Mouse (Mus musculus) MEL (cell line): ENCODE measurements around the gene Gpbar1. TPM values are rescaled to one million over a fixed set of nuclear protein-coding genes. Genes with fewer than 3 reads are reported as not detected.
"Not testable (repeated sequence)": the region's sequence is repeated elsewhere in the genome, so short reads cannot be mapped to it uniquely, and the experiment has no call there.

Experiments
- DNase-seq: peaks from one replicate; pipeline ENCODE4 v3.0.0; 2011; ENCODE audit warnings: low read depth, low spot score
- H3K27ac ChIP-seq: 2 replicates; pipeline ENCODE4 v1.5.1; 2012; ENCODE audit warnings: low read depth, mild to moderate bottlenecking, control low read depth, low read length, moderate library complexity; ENCODE audit not compliant: control insufficient read depth
- H3K27me3 ChIP-seq, 2 experiments: fragments of 150-350 bp in 1 of 2; sonication (generic) in 1 of 2; 2 replicates each; pipeline ENCODE4 v1.6.1; 2012; ENCODE audit warnings: low read length in 2 of 2, mild to moderate bottlenecking in 2 of 2, improper control_type of control experiment in 1 of 2, moderate library complexity in 1 of 2; ENCODE audit not compliant: insufficient read depth in 2 of 2, control insufficient read depth in 1 of 2
- H3K36me3 ChIP-seq, 2 experiments: 2 replicates each; pipeline ENCODE4 v1.6.1; 2012 to 2014; ENCODE audit warnings: low read length in 2 of 2, improper control_type of control experiment in 1 of 2, inconsistent platforms in 1 of 2, mild to moderate bottlenecking in 1 of 2; ENCODE audit not compliant: insufficient read depth in 2 of 2, control insufficient read depth in 1 of 2
- H3K4me1 ChIP-seq, 2 experiments: fragments of 150-350 bp in 1 of 2; sonication (generic) in 1 of 2; 2 replicates each; pipeline ENCODE4 v1.6.1; 2012; ENCODE audit warnings: low read length in 2 of 2, improper control_type of control experiment in 1 of 2, mild to moderate bottlenecking in 1 of 2; ENCODE audit not compliant: insufficient read depth in 2 of 2, control insufficient read depth in 1 of 2
- H3K4me3 ChIP-seq, 2 experiments: fragments of 150-350 bp in 1 of 2; sonication (generic) in 1 of 2; 2 replicates each; pipeline ENCODE4 v1.5.1; 2012; ENCODE audit warnings: low read depth in 2 of 2, low read length in 2 of 2, mild to moderate bottlenecking in 2 of 2, moderate library complexity in 2 of 2, control low read depth in 1 of 2, improper control_type of control experiment in 1 of 2; ENCODE audit not compliant: control insufficient read depth in 1 of 2, insufficient read depth in 1 of 2
- H3K79me2 ChIP-seq: 2 replicates; pipeline ENCODE4 v1.6.1; 2012; ENCODE audit warnings: mild to moderate bottlenecking, low read length, moderate library complexity; ENCODE audit not compliant: control insufficient read depth, poor library complexity, insufficient read depth
- H3K9ac ChIP-seq: 2 replicates; pipeline ENCODE4 v1.6.1; 2012; ENCODE audit warnings: low read depth, mild to moderate bottlenecking, control low read depth, low read length, moderate library complexity; ENCODE audit not compliant: control insufficient read depth, poor library complexity, severe bottlenecking
- H3K9me3 ChIP-seq: fragments of 150-350 bp; sonication (generic); replicated peaks from 2 replicates; pipeline ENCODE4 v1.6.1; 2012; ENCODE audit warnings: mild to moderate bottlenecking, low read length, improper control_type of control experiment, moderate library complexity; ENCODE audit not compliant: insufficient read depth
- BHLHE40 ChIP-seq: IDR thresholded peaks from 2 replicates; pipeline ENCODE4 v1.6.1; 2012; ENCODE audit warnings: low read depth, mild to moderate bottlenecking, inconsistent platforms, low read length, improper control_type of control experiment, borderline replicate concordance
- CHD2 ChIP-seq: IDR thresholded peaks from 2 replicates; pipeline ENCODE4 v1.6.1; 2011; ENCODE audit warnings: low read length, improper control_type of control experiment
- CTCF ChIP-seq, 3 experiments: IDR thresholded peaks in 2 of 3; conservative IDR thresholded peaks in 1 of 3; 2 replicates each; pipeline ENCODE4 v1.5.1; 2011 to 2012; ENCODE audit warnings: low read length in 3 of 3, low read depth in 2 of 3, mild to moderate bottlenecking in 2 of 3, improper control_type of control experiment in 1 of 3, inconsistent platforms in 1 of 3, mixed read lengths in 1 of 3, moderate library complexity in 1 of 3; ENCODE audit not compliant: control insufficient read depth in 1 of 3, insufficient read depth in 1 of 3, poor library complexity in 1 of 3, severe bottlenecking in 1 of 3
- EP300 ChIP-seq, 2 experiments: IDR thresholded peaks; 2 replicates each; pipeline ENCODE4 v1.6.1; 2011; ENCODE audit warnings: improper control_type of control experiment in 2 of 2, low read length in 2 of 2, low read depth in 1 of 2, mild to moderate bottlenecking in 1 of 2
- GABPA ChIP-seq: IDR thresholded peaks from 2 replicates; pipeline ENCODE4 v1.6.1; 2012; ENCODE audit warnings: low read depth, mild to moderate bottlenecking, inconsistent platforms, low read length, improper control_type of control experiment, moderate library complexity
- GATA1 ChIP-seq: IDR thresholded peaks from 2 replicates; pipeline ENCODE4 v1.6.1; 2011; ENCODE audit warnings: low read depth, low read length, improper control_type of control experiment
- JUND ChIP-seq: IDR thresholded peaks from 2 replicates; pipeline ENCODE4 v1.6.1; 2011; ENCODE audit warnings: low read depth, mild to moderate bottlenecking, improper control_type of control experiment, low read length
- KAT2A ChIP-seq: conservative IDR thresholded peaks from 2 replicates; pipeline ENCODE4 v1.6.1; 2012; ENCODE audit warnings: low read depth, low read length, improper control_type of control experiment, inconsistent platforms
- MAFK ChIP-seq: IDR thresholded peaks from 2 replicates; pipeline ENCODE4 v1.6.1; 2011; ENCODE audit warnings: low read depth, mild to moderate bottlenecking, low read length, improper control_type of control experiment, borderline replicate concordance
- MEF2A ChIP-seq: IDR thresholded peaks from 2 replicates; pipeline ENCODE4 v1.6.1; 2014; ENCODE audit warnings: low read depth, mild to moderate bottlenecking, inconsistent platforms, low read length, improper control_type of control experiment; ENCODE audit not compliant: poor library complexity, insufficient replicate concordance, severe bottlenecking; ENCODE audit errors: extremely low read depth
- MYB ChIP-seq: IDR thresholded peaks from 2 replicates; pipeline ENCODE4 v1.6.1; 2011; ENCODE audit warnings: mild to moderate bottlenecking, low read depth, low read length, improper control_type of control experiment
- RAD21 ChIP-seq: IDR thresholded peaks from 2 replicates; pipeline ENCODE4 v1.6.1; 2011; ENCODE audit warnings: mild to moderate bottlenecking, low read depth, low read length, improper control_type of control experiment
- RCOR1 ChIP-seq: IDR thresholded peaks from 2 replicates; pipeline ENCODE4 v1.6.1; 2012; ENCODE audit warnings: low read depth, mild to moderate bottlenecking, inconsistent platforms, low read length, improper control_type of control experiment
- SIN3A ChIP-seq: IDR thresholded peaks from 2 replicates; pipeline ENCODE4 v1.6.1; 2012; ENCODE audit warnings: low read length, improper control_type of control experiment, inconsistent platforms
- SMC3 ChIP-seq: IDR thresholded peaks from 2 replicates; pipeline ENCODE4 v1.6.1; 2011; ENCODE audit warnings: low read depth, low read length, improper control_type of control experiment
- TAL1 ChIP-seq: IDR thresholded peaks from 2 replicates; pipeline ENCODE4 v1.6.1; 2012; ENCODE audit warnings: mild to moderate bottlenecking, inconsistent platforms, low read length, moderate library complexity, mixed read lengths
- TBP ChIP-seq: IDR thresholded peaks from 2 replicates; pipeline ENCODE4 v1.8.0; 2011; ENCODE audit warnings: low read depth, low read length, improper control_type of control experiment
- UBTF ChIP-seq: IDR thresholded peaks from 2 replicates; pipeline ENCODE4 v1.6.1; 2012; ENCODE audit warnings: low read depth, mild to moderate bottlenecking, inconsistent platforms, low read length, improper control_type of control experiment, moderate library complexity, borderline replicate concordance; ENCODE audit not compliant: insufficient read depth
- ZKSCAN1 ChIP-seq: IDR thresholded peaks from 2 replicates; pipeline ENCODE4 v1.6.1; 2012; ENCODE audit warnings: low read depth, mild to moderate bottlenecking, inconsistent platforms, low read length, improper control_type of control experiment, moderate library complexity
- ZNF384 ChIP-seq: IDR thresholded peaks from 2 replicates; pipeline ENCODE4 v1.6.1; 2012; ENCODE audit warnings: low read depth, mild to moderate bottlenecking, inconsistent platforms, low read length, improper control_type of control experiment
- polyA plus RNA-seq, 2 experiments: library from polyadenylated mRNA; stranded (reverse) in 1 of 2; unstranded in 1 of 2; fragments of >175 nt in 1 of 2; fragments of >200 nt in 1 of 2; gene quantifications; 2 replicates each; pipeline versions ENCODE4 v1.2.1 to v1.2.4; 2012; ENCODE audit warnings: low replicate concordance in 2 of 2, low read depth in 1 of 2; ENCODE audit not compliant: insufficient read length in 2 of 2, insufficient read depth in 1 of 2, missing spikeins in 1 of 2
- total RNA-seq: library from RNA; depleted of rRNA; stranded (reverse); fragments of 300-350 nt; gene quantifications from 2 replicates; pipeline ENCODE4 v1.2.3, GENCODE M21; 2012

The Gpbar1 gene
- total and polyA plus RNA-seq, 3 experiments: not detected

- H3K36me3 ChIP-seq: peaks cover 0 to 2% of the 10 kb centered on the region in 2 experiments; a peak in 1 of 4 replicates
- no peak for DNase-seq
- peaks cover 9% of the 10 kb centered on the region for H3K79me2 ChIP-seq
- H3K9ac ChIP-seq: peak overlapping the region; percentile 78
- H3K4me1 ChIP-seq: peaks cover 0 to 3% of the 10 kb centered on the region in 2 experiments; a peak in 2 of 4 replicates
- H3K27ac ChIP-seq: peak overlapping the region; percentile 4; the same call in 1 of the 2 replicates
- TF ChIP-seq GATA1: no peak
- no peak for TF ChIP-seq TAL1
- no peak for TF ChIP-seq ZNF384
- TF ChIP-seq KAT2A: no peak
- no peak for TF ChIP-seq BHLHE40
- no peak for TF ChIP-seq MEF2A
- no peak for TF ChIP-seq JUND
- no peak for TF ChIP-seq TBP
- TF ChIP-seq ZKSCAN1: no peak
- no peak for TF ChIP-seq GABPA
- no peak for TF ChIP-seq CHD2
- no peak for TF ChIP-seq RAD21
- TF ChIP-seq RCOR1: no peak
- TF ChIP-seq MAFK: no peak
- no peak for TF ChIP-seq EP300 (IDR thresholded peaks at IDR 0.05; ENCODE audit: low read depth in 1 of 2, low read length in 2 of 2)
- no peak for TF ChIP-seq MYB
- no peak for TF ChIP-seq UBTF
- no peak for TF ChIP-seq SIN3A
- TF ChIP-seq, all 39 proteins: peak for 0
- H3K9me3 ChIP-seq: no peaks in the 10 kb centered on the region
- no peaks in the 10 kb centered on the region for H3K27me3 ChIP-seq
- peak overlapping the region; percentile 63 to 84 for H3K4me3 ChIP-seq
Measured at GRCm38 (mm10) chr1:74285212-74286010, 7.1 kb downstream of the Gpbar1 start.

- H3K27me3 ChIP-seq, H3K9ac ChIP-seq, H3K9me3 ChIP-seq, H3K27ac ChIP-seq, H3K4me3 ChIP-seq, H3K36me3 ChIP-seq, H3K79me2 ChIP-seq, DNase-seq, H3K4me1 ChIP-seq: not testable (repeated sequence)
- peak in 2 of 3 experiments; percentile 11 to 30; a peak in 2 of 6 replicates for TF ChIP-seq CTCF (IDR thresholded peaks at IDR 0.05 in 2 of 3, conservative IDR thresholded peaks at IDR 0.05 in 1 of 3; ENCODE audit: control insufficient read depth in 1 of 3, insufficient read depth in 1 of 3, low read depth in 2 of 3, low read length in 3 of 3, poor library complexity in 1 of 3, severe bottlenecking in 1 of 3)
- peak; percentile 32; the same call in 1 of the 2 replicates for TF ChIP-seq SMC3
Measured at GRCm38 (mm10) chr1:74286869-74287607, 8.7 kb downstream of the Gpbar1 start.
